Mouse (Mus musculus) heart, adult 9 months (tissue): ENCODE measurements around the gene Stam2.
A peak's percentile ranks its signal among the peaks of the same experiment; 100 is the strongest.

ENCODE experiments used
- DNase-seq, 2 experiments: peaks; one replicate each; pipeline ENCODE4 v3.0.0; 2022; ENCODE audit warnings: low spot score in 2 of 2

Stam2 gene

GRCm38 (mm10) chr2:52651547-52651946 is 90.5 kb downstream of the Stam2 start:
- DNase-seq: no peak

GRCm38 (mm10) chr2:52647255-52647998 is 94.7 kb downstream of the Stam2 start:
- peak in 1 of 2 experiments; percentile 4 for DNase-seq

GRCm38 (mm10) chr2:52643657-52644056 is 98.4 kb downstream of the Stam2 start:
- DNase-seq: no peak
